Mouse (Mus musculus): ENCODE data around the gene Tmem44.

Tmem44 gene

GRCm38 (mm10) chr16:30550748-30551192 lies at the start of gene Tmem44:
Tmem44 (minus strand) TSS chr16:30550842.
- no peak for DNase-seq (ENCODE audit: low read depth, low spot score)

GRCm38 (mm10) chr16:30599491-30600268 lies 49.0 kb upstream of the Tmem44 start, which contains the start of gene Fam43a:
Fam43a (plus strand) TSS chr16:30599723.
- peak; percentile 93 for DNase-seq (ENCODE audit: low read depth, low spot score)

DNA sequence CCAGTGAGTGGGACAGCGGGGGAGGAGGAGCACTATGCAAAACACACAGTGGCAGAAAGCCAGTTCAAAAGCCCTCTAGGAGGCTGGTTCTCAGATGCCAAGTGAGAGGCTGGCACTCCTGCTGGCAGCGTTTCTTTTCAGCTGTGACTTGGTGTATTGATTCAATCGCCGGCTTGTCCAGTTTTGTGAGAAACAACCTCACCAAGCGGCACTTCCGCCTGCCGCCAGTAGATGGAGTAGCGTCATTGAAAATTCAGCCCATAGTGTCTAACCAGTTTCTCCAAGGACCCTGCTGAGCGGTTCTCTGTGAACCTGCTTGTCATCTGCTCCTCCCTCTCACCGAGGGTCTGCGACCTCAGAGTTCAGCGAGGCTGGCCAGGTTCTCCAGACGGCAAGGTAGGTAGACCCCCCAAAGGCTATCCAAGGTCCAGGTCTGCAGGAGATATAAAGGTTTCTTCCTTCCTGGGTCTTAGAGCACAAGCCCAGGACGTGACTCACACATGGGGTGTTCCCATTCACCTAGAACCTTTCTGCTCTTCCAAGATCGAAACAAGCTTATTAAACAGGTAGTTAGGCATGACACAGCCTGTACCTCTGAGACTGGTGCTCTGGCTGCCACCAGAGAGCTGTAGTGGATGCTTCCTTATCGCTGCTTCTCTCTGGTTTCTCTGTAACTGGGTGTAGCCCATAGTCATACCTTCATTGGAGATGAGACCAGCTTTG lies 46.5 kb upstream of the Tmem44 start:
- peak; percentile 70 for DNase-seq (ENCODE audit: low read depth, low spot score)

- no peak for DNase-seq (ENCODE audit: low read depth, low spot score)
These were observed 45.4 kb upstream of the Tmem44 start for GRCm38 (mm10) chr16:30595835-30596557.

- DNase-seq (ENCODE audit: low read depth, low spot score): no peak
These were observed 44.7 kb upstream of the Tmem44 start for GRCm38 (mm10) chr16:30595356-30595755.

DNA sequence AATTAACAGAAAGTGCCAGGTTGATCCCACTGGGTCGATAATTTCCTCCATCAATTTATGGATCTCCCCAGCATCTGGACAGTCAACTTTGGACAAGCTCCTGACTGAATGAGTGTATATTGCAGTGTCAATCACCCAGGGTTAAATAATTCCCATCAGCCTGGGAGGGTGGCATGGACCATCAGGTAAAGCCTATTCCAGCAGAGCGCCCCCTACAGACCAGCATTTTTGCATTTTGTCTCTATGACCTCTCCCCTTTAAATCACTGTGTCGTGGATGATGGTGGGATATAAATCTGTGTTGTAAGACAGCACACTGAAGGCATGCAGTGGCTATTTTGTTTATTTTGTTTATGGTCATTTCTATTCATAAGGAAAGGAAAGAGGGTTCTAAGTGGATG lies 41.3 kb upstream of the Tmem44 start:
- no peak for DNase-seq (ENCODE audit: low read depth, low spot score)

DNA sequence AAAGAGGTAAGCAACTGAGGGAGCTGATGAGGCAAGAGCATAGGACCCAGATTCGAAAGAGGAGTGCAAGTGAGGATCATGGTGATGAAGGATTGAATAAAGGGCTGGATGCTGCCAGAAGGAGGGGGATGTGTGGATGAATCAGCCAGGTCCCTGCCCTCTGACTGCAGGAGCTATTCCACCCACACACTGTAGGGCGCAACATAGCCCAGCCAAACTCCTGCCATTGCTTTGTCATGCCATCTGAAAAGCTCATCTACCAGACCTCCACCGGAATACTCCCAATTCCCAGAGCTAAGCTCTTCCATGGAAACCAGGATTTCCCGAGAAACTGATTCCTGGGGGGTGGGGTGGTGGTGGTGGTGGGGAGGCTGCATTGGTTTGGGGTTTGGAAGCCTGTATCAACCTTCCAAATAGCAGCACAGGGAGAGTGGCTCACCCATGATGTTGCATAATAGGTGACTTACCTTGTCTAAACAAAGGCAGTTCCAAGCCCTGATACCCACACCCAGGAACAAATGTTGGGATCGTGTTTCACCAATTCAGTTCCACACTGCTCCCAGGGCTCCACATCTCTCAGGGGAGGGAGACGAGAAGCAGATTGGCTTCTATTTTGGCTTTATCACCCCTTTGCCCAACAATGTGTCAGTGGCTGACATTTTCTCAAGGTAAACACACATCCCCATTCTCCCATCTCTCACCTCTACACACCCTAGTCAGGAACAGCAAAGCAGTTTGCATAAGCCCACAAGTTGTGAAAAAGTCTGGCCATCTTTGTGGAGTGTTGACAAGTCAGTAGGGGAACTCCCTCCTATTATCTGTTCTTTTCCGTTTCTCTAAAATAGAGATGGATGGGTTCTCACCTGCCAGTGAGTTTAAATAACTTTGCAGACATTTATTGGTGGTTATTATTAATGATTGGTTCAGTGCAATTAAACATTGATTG lies 39.9 kb upstream of the Tmem44 start:
- no peak for DNase-seq (ENCODE audit: low read depth, low spot score)

DNA sequence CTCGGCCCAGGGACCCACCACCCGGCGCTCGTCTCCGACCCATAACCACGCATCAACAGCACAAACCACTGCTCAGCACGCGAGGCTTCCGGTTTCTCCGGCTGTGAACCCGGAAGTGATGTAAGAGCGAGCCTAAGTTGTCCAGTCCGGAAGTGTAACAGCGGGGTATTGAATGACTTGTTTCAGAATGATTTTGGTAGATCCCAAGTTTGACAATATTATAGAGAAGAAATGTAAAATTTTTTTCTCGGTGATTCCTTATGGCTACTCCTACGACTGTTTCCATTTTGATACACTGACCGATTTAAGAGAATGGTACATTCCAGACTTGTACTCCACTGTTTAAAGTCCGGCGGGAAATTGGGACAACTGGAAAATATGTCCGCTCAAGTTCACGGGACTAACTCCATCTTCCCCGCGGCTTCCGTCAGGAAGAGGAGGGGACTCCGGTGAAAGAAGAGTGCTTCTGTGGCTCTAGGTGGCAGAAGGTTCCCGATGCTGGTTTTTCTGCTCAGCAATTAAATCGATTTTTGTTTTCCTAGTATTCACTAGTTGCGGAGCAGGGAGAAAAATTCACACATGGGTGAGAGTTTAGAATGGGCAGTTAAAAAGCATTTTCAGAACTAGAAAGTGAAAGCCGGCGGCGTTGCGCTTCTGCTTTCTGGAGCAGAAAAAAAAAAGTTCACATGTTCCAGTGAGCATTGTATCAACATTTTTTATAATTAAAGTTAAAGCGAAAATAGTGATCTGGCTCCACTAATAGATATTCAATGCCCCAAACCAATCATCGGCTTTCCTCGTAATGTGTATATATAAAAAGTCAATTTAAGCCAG lies 37.1 kb upstream of the Tmem44 start, which contains the start of gene Lsg1:
Lsg1 (minus strand) TSS at position 99 of the 834 bp plus-strand sequence.
- peak; percentile 93 for DNase-seq (ENCODE audit: low read depth, low spot score)

DNA sequence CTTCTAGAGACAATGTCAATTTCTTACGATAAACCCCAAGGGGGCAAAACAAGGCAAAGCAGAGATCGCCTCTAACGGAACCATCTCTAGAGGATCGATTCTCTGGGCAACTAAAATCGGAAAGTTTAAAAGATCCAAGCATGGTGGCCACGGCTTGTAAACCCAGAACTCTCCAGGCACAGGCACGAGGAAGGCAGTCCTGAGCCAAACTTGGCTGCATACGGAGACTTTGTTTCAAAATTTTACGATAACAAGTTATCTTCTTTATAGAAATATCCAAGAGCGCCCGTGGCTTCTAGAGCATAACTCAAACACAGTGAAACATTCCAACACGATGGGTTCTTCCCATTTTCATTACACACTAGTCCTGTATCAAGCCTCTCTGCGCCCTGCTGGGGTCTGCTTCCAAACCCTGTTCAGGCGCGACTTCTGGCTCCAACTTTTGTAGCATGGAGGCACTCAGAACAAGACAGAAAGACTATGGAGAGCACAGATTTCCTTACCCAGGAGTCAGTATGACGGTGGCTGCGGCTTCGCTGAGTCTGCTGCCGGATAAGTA lies 36.4 kb upstream of the Tmem44 start:
- no peak for DNase-seq (ENCODE audit: low read depth, low spot score)

DNA sequence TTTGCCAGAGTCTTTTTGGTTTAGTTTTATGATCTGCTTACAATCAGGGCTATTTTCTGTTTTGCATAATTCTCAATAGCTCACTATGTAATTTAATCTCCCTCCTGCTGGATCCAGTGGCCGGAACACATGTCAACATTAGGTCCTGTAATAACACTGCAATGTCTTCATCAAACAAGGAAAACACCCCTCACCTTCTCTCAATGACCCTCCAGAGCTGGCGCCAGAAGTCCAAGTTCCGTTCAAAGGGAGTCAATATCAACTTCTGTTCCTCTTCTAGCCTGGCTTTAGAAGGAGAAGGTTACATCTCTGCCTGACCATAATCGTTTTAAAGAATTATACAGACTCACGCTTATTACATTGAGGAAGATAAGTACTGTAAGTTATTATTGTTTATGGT lies 30.1 kb upstream of the Tmem44 start:
- DNase-seq (ENCODE audit: low read depth, low spot score): no peak

- no peak for DNase-seq (ENCODE audit: low read depth, low spot score)
These were observed 25.8 kb upstream of the Tmem44 start for GRCm38 (mm10) chr16:30576392-30576791.

- no peak for DNase-seq (ENCODE audit: low read depth, low spot score)
These were observed 25.2 kb upstream of the Tmem44 start for GRCm38 (mm10) chr16:30575815-30576214.

DNA sequence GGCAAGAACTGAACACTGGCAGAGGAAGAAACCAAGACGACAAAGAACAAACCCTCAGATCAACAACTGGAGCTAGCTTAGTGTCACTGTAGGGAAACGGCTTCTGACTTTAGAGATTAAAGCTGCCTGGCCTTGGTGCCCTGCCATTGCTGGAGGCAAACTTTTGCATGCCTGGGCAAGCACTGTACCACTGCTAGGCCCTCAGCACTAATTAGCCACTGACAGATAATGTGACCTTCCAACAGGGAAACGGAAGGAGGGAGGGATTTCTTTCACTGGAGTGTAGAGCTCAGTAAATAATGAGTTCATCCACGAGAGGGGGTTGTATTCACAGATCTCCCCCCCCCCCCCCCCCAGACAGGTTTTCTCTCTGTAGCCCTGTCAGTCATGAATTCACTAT lies 21.6 kb upstream of the Tmem44 start:
- no peak for DNase-seq (ENCODE audit: low read depth, low spot score)

- no peak for DNase-seq (ENCODE audit: low read depth, low spot score)
These were observed 20.7 kb upstream of the Tmem44 start for GRCm38 (mm10) chr16:30571378-30571777.

GRCm38 (mm10) chr16:30570173-30570572 lies 19.5 kb upstream of the Tmem44 start:
- DNase-seq (ENCODE audit: low read depth, low spot score): no peak

GRCm38 (mm10) chr16:30565631-30566030 lies 15.0 kb upstream of the Tmem44 start:
- no peak for DNase-seq (ENCODE audit: low read depth, low spot score)

DNA sequence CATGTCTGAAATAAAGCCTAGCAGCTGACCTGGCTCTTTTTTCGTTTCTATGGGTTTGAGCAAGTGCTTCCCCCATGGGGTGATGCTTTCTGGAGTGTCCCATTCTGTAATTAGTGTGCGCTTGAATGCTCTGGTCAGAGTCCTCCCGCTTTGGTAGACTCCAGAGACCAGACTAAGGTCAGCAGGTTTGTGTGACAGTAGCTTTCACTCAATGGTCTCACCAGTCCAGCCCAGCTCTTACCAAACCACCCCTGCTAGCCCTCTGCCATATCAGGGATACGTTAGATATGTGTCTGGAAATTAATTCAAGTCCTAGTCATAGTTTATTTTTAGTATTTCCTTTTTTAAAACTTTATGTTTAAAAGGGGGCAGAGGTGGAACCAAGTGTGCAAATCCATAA lies 10.0 kb upstream of the Tmem44 start:
- no peak for DNase-seq (ENCODE audit: low read depth, low spot score)

GRCm38 (mm10) chr16:30559312-30559992 lies 8.8 kb upstream of the Tmem44 start:
- DNase-seq (ENCODE audit: low read depth, low spot score): no peak

GRCm38 (mm10) chr16:30554109-30554508 lies 3.5 kb upstream of the Tmem44 start:
- no peak for DNase-seq (ENCODE audit: low read depth, low spot score)
